Mouse (Mus musculus) hindbrain, postnatal 0 days (tissue): ENCODE measurements around the gene Tas2r118. TPM values are rescaled to one million over a fixed set of nuclear protein-coding genes. Genes with fewer than 3 reads are reported as not detected.
A peak's percentile ranks its signal among the peaks of the same experiment; 100 is the strongest.

Experiments
- ATAC-seq: fragments of 200-750 bp; cut with Nextera tagmentation; 2 replicates; pipeline ENCODE4 v1.8.0; 2017; ENCODE audit warnings: mild to moderate bottlenecking, moderate TSS enrichment, moderate library complexity
- DNase-seq: peaks from one replicate; pipeline ENCODE4 v3.0.0-alpha.2; 2015; ENCODE audit warnings: low spot score
- H3K27ac ChIP-seq: fragments of 300-500 bp; sonication (generic); 2 replicates; pipeline ENCODE4 v1.5.1; 2014; ENCODE audit warnings: mild to moderate bottlenecking
- H3K27me3 ChIP-seq: fragments of 300-500 bp; sonication (generic); 2 replicates; pipeline ENCODE4 v1.6.1; 2014; ENCODE audit warnings: low read length, mixed read lengths; ENCODE audit not compliant: insufficient read depth
- H3K36me3 ChIP-seq: fragments of 300-500 bp; sonication (generic); 2 replicates; pipeline ENCODE4 v1.6.1; 2014; ENCODE audit warnings: low read length, mixed read lengths; ENCODE audit not compliant: insufficient read depth
- H3K4me1 ChIP-seq: fragments of 300-500 bp; sonication (generic); 2 replicates; pipeline ENCODE4 v1.6.1; 2014; ENCODE audit warnings: antibody characterized with exemption, low read length, mixed read lengths; ENCODE audit not compliant: insufficient read depth
- H3K4me2 ChIP-seq: fragments of 300-500 bp; sonication (generic); 2 replicates; pipeline ENCODE4 v1.6.1; 2014; ENCODE audit warnings: low read depth, mild to moderate bottlenecking, low read length, moderate library complexity, mixed read lengths
- H3K4me3 ChIP-seq: fragments of 300-500 bp; sonication (generic); 2 replicates; pipeline ENCODE4 v1.5.1; 2014; ENCODE audit warnings: low read length
- H3K9ac ChIP-seq: fragments of 300-500 bp; sonication (generic); replicated peaks from 2 replicates; pipeline ENCODE4 v1.6.1; 2014; ENCODE audit warnings: mild to moderate bottlenecking, low read length, moderate library complexity, mixed read lengths
- H3K9me3 ChIP-seq: fragments of 300-500 bp; sonication (generic); 2 replicates; pipeline ENCODE4 v1.6.1; 2016; ENCODE audit warnings: low read length, mixed read lengths
- CTCF ChIP-seq: IDR thresholded peaks from 2 replicates; pipeline ENCODE4 v1.5.1; 2016; ENCODE audit warnings: antibody characterized with exemption, control low read depth, low read depth
- WGBS: fragments of 180-500 bp; shearing (Covaris S2); extraction: QIAGEN DNeasy Blood & Tissue Kit; methylation state at CpG from one replicate; pipeline ENCODE4 v1.1.7; 2014; 5-methylcytosine and 5-hydroxymethylcytosine counted together
- polyA plus RNA-seq: library from polyadenylated mRNA; unstranded; fragments of >200 nt; fragmentation: Nextera tagmentation; extraction: Ambion mirVana; gene quantifications from 2 replicates; pipeline ENCODE4 v1.2.1, GENCODE M21; 2015
- total RNA-seq: library from RNA; depleted of rRNA; stranded (reverse); fragments of >200 nt; gene quantifications from 2 replicates; pipeline ENCODE4 v1.2.3, GENCODE M21; 2014; rRNA removed

Tas2r118 gene
- total and polyA plus RNA-seq, 2 experiments from 2014 or later: not detected

GRCm38 (mm10) chr6:23963741-23964140 is 6.1 kb downstream of the Tas2r118 start:
- no peak overlapping the region for H3K4me2 ChIP-seq
- no peak for ATAC-seq
- no peaks in the 10 kb centered on the region for H3K9me3 ChIP-seq
- H3K4me3 ChIP-seq: no peak overlapping the region
- 84% methylated on average over 1 of the region's 1 CpGs for WGBS
- H3K4me1 ChIP-seq: no peaks in the 10 kb centered on the region
- no peak for DNase-seq
- H3K27me3 ChIP-seq: no peaks in the 10 kb centered on the region
- H3K36me3 ChIP-seq: no peaks in the 10 kb centered on the region
- H3K27ac ChIP-seq: no peak overlapping the region
- TF ChIP-seq CTCF: no peak
- H3K9ac ChIP-seq: no peak overlapping the region

- H3K9ac ChIP-seq: no peak overlapping the region
- no peaks in the 10 kb centered on the region for H3K27me3 ChIP-seq
- no peak overlapping the region for H3K4me3 ChIP-seq
- H3K27ac ChIP-seq: no peak overlapping the region
- H3K4me1 ChIP-seq: no peaks in the 10 kb centered on the region
- no peak for TF ChIP-seq CTCF
- ATAC-seq (no peak), DNase-seq (no peak)
- H3K36me3 ChIP-seq: no peaks in the 10 kb centered on the region
- WGBS: 93% methylated on average over 1 of the region's 1 CpGs
- H3K4me2 ChIP-seq: no peak overlapping the region
- H3K9me3 ChIP-seq: no peaks in the 10 kb centered on the region
These were observed 29.1 kb downstream of the Tas2r118 start for GRCm38 (mm10) chr6:23940776-23941175.

- Histone ChIP-seq H3K4me3 (no peak overlapping the region), H3K4me2 (no peak overlapping the region), H3K27ac (no peak overlapping the region), H3K36me3 (no peaks in the 10 kb centered on the region), H3K9me3 (no peaks in the 10 kb centered on the region), H3K9ac (no peak overlapping the region), H3K27me3 (no peaks in the 10 kb centered on the region), H3K4me1 (no peaks in the 10 kb centered on the region)
- WGBS: 82% methylated on average over 2 of the region's 2 CpGs
- no peak for TF ChIP-seq CTCF
- ATAC-seq (no peak), DNase-seq (no peak)
These were observed 31.0 kb downstream of the Tas2r118 start for GRCm38 (mm10) chr6:23938575-23939488.

- no peak for TF ChIP-seq CTCF
- WGBS: 40% methylated on average over 4 of the region's 4 CpGs
- H3K4me1 ChIP-seq: no peaks in the 10 kb centered on the region
- no peaks in the 10 kb centered on the region for H3K9me3 ChIP-seq
- H3K9ac ChIP-seq: no peak overlapping the region
- no peaks in the 10 kb centered on the region for H3K36me3 ChIP-seq
- no peak overlapping the region for H3K4me3 ChIP-seq
- ATAC-seq (no peak), DNase-seq (peak; percentile 14)
- no peaks in the 10 kb centered on the region for H3K27me3 ChIP-seq
- no peak overlapping the region for H3K27ac ChIP-seq
- H3K4me2 ChIP-seq: no peak overlapping the region
These were observed 33.4 kb downstream of the Tas2r118 start for GRCm38 (mm10) chr6:23936414-23936813.

GRCm38 (mm10) chr6:23923806-23924205 is 46.1 kb downstream of the Tas2r118 start:
- Histone ChIP-seq H3K4me2 (no peak overlapping the region), H3K27me3 (no peaks in the 10 kb centered on the region), H3K4me1 (no peaks in the 10 kb centered on the region), H3K27ac (no peak overlapping the region), H3K9ac (no peak overlapping the region), H3K4me3 (no peak overlapping the region), H3K9me3 (no peaks in the 10 kb centered on the region), H3K36me3 (no peaks in the 10 kb centered on the region)
- no peak for TF ChIP-seq CTCF
- 33% methylated on average over 2 of the region's 2 CpGs for WGBS
- ATAC-seq (no peak), DNase-seq (no peak)

Other genes starting within 250 kb of the Tas2r118 start
- 57.5 and 58.2 TPM in 2 replicates for gene Cadps2, start 130.6 kb downstream of the Tas2r118 start, total RNA-seq
- 15.9 and 19.6 TPM in 2 replicates for gene Cadps2, start 130.6 kb downstream of the Tas2r118 start, polyA plus RNA-seq
- gene Slc13a1, start 198.0 kb upstream of the Tas2r118 start, total RNA-seq: 0.47 and 0.65 TPM in 2 replicates
- gene Slc13a1, start 198.0 kb upstream of the Tas2r118 start, polyA plus RNA-seq: 0.30 and 0.35 TPM in 2 replicates